Mouse (Mus musculus) ES-Bruce4 (cell line): ENCODE data around the gene Map3k4.

Experiments used
- CTCF ChIP-seq: IDR thresholded peaks from one replicate; pipeline ENCODE4 v1.8.1; 2011; ENCODE audit warnings: low read depth, low read length
- POLR2A ChIP-seq: IDR thresholded peaks from one replicate; pipeline ENCODE4 v1.8.1; 2011; ENCODE audit warnings: low read length; ENCODE audit not compliant: insufficient read depth

- TF ChIP-seq CTCF (no peak), POLR2A (no peak)
Measured at GRCm38 (mm10) chr17:12277297-12277696, 41.3 kb downstream of the Map3k4 start.
